Mouse (Mus musculus) gastrocnemius, postnatal 10 days (tissue): ENCODE measurements at regions not wholly inside any gene's neighbourhood (a gene's known extent, or its start where the extent isn't known, plus 50 kb on each side); places are given as distances from the start of the nearest gene placed in this dataset.

Experiments
- DNase-seq: peaks from one replicate; pipeline ENCODE4 v3.0.0; 2021; ENCODE audit warnings: mixed read lengths

- peak; percentile 6 for DNase-seq
Measured at GRCm38 (mm10) chr12:22745556-22745955, 1034.5 kb downstream of the Gm10330 start.

GRCm38 (mm10) chr12:22745067-22745466, 1035.0 kb downstream of the Gm10330 start:
- peak; percentile 4 for DNase-seq
